Mouse (Mus musculus) induced T-regulatory cell, adult 2 months (primary cell): ENCODE data around the gene Olfr980.
"Not testable (repeated sequence)": the region's sequence is repeated elsewhere in the genome, so short reads cannot be mapped to it uniquely, and the experiment has no call there.

ENCODE experiments used
- DNase-seq: peaks from one replicate; pipeline ENCODE4 v3.0.0-alpha.2; 2012; ENCODE audit warnings: low read depth

The Olfr980 gene

GRCm38 (mm10) chr9:40009482-40009881 lies at the start of gene Olfr980:
Gene Olfr980 (minus strand): TSS chr9:40009582.
- DNase-seq = no peak

- no peak for DNase-seq
These were observed 40.8 kb upstream of the Olfr980 start for GRCm38 (mm10) chr9:40050138-40050537.

- no peak for DNase-seq
These were observed 11.8 kb upstream of the Olfr980 start, which contains the start of gene Olfr981 for GRCm38 (mm10) chr9:40021164-40021563. Gene Olfr981 (plus strand): TSS chr9:40021464.

GRCm38 (mm10) chr9:40003365-40003764 lies 6.0 kb downstream of the Olfr980 start, which contains the start of gene Olfr979:
Gene Olfr979 (minus strand): TSS chr9:40003465.
- DNase-seq = no peak

- no peak for DNase-seq
These were observed 17.6 kb downstream of the Olfr980 start, which contains the start of gene Olfr978 for GRCm38 (mm10) chr9:39991813-39992212. Gene Olfr978 (plus strand): TSS chr9:39992113.

- DNase-seq = not testable (repeated sequence)
These were observed 32.7 kb downstream of the Olfr980 start for GRCm38 (mm10) chr9:39976581-39977145.

- not testable (repeated sequence) for DNase-seq
These were observed 48.3 kb downstream of the Olfr980 start, which contains the start of gene Olfr976 for GRCm38 (mm10) chr9:39961033-39961432. Gene Olfr976 (minus strand): TSS chr9:39961133.
